In the genomic region with DNA sequence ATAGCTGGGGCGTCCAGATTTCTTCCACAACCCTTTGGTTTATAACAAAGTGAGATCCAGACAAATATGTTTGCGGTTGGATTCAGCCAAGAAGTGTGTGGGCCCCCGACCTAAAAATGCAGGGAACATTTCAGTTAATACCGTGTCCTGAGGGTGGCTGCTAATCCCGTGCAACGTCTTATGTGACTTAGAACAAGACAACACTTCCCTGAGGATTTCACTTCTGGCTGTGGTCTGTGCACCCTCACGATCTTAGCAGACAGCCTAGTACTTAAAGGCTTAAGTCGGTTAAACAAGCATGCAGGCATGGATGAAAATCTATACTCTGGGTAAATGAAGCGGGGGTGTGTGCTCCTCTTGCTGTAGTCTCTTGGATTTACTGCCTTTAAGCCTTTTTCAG, we compare ENCODE assay signal across 13 mouse cellular contexts. TPM values are rescaled to one million over a fixed set of nuclear protein-coding genes. Genes with fewer than 3 reads are reported as not detected.
"Had no signal": no experiment of that assay in that cellular context is flagged by ENCODE, and none has a peak within 500 bp of the region (broad histone marks: within the 10 kb centered on the region; RNA-seq: fewer than 3 reads in every experiment).

No protein-coding gene starts in this region.

- H3K27ac ChIP-seq: kidney, postnatal 0 days; limb, embryonic 15.5 days; liver, embryonic 12.5 days; midbrain, embryonic 10.5 days; neural tube, embryonic 15.5 days had no signal

- H3K4me3 ChIP-seq: limb, embryonic 15.5 days; liver, embryonic 12.5 days; midbrain, embryonic 10.5 days; neural tube, embryonic 15.5 days had no signal

- H3K9ac ChIP-seq: limb, embryonic 15.5 days; liver, embryonic 12.5 days; lung, embryonic 14.5 days; neural tube, embryonic 15.5 days had no signal

- H3K4me2 ChIP-seq: liver, embryonic 12.5 days; lung, embryonic 14.5 days; neural tube, embryonic 15.5 days had no signal

- ATAC-seq: liver, embryonic 12.5 days had no signal

- DNase-seq: kidney, adult 9 months; kidney, postnatal 36 days; lung, embryonic 14.5 days; lung, postnatal 10 days; lung, postnatal 4 days; midbrain, embryonic 14.5 days; right cerebral cortex, postnatal 14 days; thymus, postnatal 4 days had no signal

- H3K9me3 ChIP-seq: limb, embryonic 15.5 days; liver, embryonic 12.5 days; midbrain, embryonic 10.5 days; neural tube, embryonic 15.5 days had no signal

- H3K36me3 ChIP-seq: limb, embryonic 15.5 days; liver, embryonic 12.5 days; midbrain, embryonic 10.5 days; neural tube, embryonic 15.5 days had no signal

- H3K4me1 ChIP-seq: liver, embryonic 12.5 days had no signal

RNA-seq across cellular contexts. Expression of a gene that starts 2.6 kb away (rescaled TPM):
- polyA plus RNA-seq: midbrain, embryonic 10.5 days had no signal
